Mouse (Mus musculus): ENCODE data around the gene Ptcra. TPM values are rescaled to one million over a fixed set of nuclear protein-coding genes. Genes with fewer than 3 reads are reported as not detected.
"Not testable (repeated sequence)": the region's sequence is repeated elsewhere in the genome, so short reads cannot be mapped to it uniquely, and the experiment has no call there.

Ptcra gene
- polyA plus RNA-seq, 1 experiment, result not detected

DNA sequence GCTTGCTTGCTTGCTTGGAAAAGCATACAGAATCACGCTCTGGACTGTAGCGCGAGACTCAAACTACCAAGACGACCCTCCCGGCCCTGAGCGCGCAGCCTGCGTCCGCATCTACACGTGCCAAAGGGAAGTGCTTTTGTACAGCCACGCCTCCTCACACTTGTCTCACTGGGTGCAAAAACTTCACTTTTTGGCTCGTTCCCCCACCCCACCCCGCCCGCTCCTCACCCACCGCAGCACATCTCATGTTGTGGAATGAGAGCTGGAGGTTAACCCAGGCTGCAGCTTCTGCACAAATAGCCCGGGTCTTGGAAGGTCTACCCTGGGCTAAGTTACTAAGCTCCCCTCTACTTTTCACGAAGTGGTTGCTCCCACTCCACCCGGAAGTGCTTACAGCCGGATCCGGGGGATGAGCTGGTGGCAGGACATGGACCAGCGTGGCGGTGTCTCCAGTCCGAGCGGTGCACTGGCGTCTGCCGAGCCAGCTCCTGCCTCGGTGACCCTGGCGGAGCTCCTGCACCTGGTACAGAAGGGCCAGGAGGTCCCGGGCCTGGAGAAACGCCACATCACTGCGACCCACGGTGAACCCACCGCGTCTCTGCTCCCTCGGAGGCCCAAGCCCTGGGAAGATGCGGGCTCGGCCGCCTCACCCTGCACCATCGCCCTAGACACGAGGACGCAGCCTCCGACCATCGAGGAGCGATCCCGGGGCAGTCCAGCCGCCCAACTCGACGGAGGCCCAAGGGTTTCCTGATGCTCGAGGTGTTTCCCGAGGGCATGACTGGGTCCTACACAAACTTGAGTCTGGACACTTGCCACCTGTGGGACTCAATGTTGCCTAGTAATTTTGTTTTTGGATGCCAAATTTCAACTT lies 9.1 kb upstream of the Ptcra start, which contains the start of gene 2310039H08Rik:
Gene 2310039H08Rik (plus strand): TSS at position 232 of the 874 bp plus-strand sequence.
- TF ChIP-seq POLR2A (IDR thresholded peaks at IDR 0.05; ENCODE audit: borderline replicate concordance, extremely low read depth, low read depth, low read length) (peak; percentile 93), CTCF (IDR thresholded peaks at IDR 0.05; ENCODE audit: insufficient read depth, low read length) (no peak)
- under 1% methylated on average over 50 of the region's 50 CpGs for WGBS
- peak within 1 kb of the TSS; percentile 96 for H3K4me3 ChIP-seq (replicated peaks; ENCODE audit: extremely low read depth, low read depth, low read length)
- peak; percentile 85 for DNase-seq
- H3K4me1 ChIP-seq (ENCODE audit: control insufficient read depth, insufficient read depth, low read length), result peaks cover 2% of the 10 kb centered on the region; the same call in 1 of the 2 replicates

DNA sequence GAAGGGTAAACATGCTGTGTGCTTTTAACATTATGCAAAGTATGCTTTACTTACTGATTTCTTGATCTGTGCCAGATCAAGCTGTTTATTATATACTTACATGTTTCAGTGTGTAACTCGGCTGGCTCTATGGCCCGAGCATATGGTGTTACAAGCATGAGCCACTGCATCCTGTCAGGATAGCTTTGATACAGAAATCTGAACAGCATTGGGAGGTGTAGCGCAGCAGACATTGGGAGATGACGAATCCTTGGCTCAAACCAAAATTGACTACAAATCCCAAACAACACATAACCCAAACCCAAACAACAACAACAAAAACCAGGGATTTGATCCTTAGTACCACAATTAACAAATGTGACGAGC lies 8.5 kb upstream of the Ptcra start:
- WGBS, result 4% methylated on average over 5 of the region's 5 CpGs
- TF ChIP-seq POLR2A (IDR thresholded peaks at IDR 0.05; ENCODE audit: borderline replicate concordance, extremely low read depth, low read depth, low read length) (no peak), CTCF (IDR thresholded peaks at IDR 0.05; ENCODE audit: insufficient read depth, low read length) (no peak)

DNA sequence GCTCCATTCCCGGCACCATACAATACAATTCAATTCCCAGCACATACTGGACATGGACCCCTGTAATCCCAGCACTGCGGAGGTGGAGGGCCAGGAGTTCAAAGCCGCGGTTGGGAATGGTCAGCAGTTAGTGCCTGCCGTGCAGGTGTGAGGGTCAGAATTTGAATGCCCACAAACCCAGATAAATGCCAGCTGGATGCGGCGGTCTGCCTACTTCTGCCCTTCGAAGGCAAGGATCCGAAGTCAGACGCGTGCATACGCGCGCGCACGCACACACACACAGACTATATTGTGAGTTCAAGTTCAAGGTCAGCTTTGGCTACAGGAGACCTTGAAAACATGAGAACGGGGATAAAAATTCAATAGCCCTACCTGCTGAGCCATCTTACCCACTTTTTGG lies 8.1 kb upstream of the Ptcra start:
- no peak for DNase-seq
- Histone ChIP-seq H3K4me1 (ENCODE audit: control insufficient read depth, insufficient read depth, low read length) (peaks cover 2% of the 10 kb centered on the region; the same call in 1 of the 2 replicates), H3K4me3 (replicated peaks; ENCODE audit: extremely low read depth, low read depth, low read length) (no peak overlapping the region)
- TF ChIP-seq CTCF (IDR thresholded peaks at IDR 0.05; ENCODE audit: insufficient read depth, low read length), result no peak
- no peak for TF ChIP-seq POLR2A (IDR thresholded peaks at IDR 0.05; ENCODE audit: borderline replicate concordance, extremely low read depth, low read depth, low read length)
- 59% methylated on average over 17 of the region's 17 CpGs for WGBS

More for the DNA sequence above, 8.5 kb upstream of the Ptcra start:
- Histone ChIP-seq H3K4me3 (replicated peaks; ENCODE audit: extremely low read depth, low read depth, low read length) (peak overlapping the region; percentile 96), H3K4me1 (ENCODE audit: control insufficient read depth, insufficient read depth, low read length) (peaks cover 2% of the 10 kb centered on the region; the same call in 1 of the 2 replicates)
- DNase-seq, result no peak

DNA sequence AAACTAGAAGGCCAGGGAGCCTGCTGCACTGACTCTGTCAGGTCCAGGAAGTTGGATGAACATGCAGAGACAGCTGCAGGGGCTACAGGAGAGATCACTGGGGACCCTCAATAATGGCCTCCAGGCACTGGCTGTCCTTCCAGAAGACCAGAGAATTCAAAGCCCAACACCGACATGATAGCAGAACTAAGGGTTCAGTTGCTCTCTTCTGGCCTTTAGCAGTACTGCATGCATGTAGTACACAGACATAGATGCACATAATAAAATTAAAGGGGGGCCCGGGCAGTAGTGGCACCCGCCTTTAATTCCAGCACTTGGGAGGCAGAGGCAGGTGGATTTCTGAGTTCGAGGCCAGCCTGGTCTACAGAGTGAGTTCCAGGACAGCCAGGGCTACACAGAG lies 7.5 kb upstream of the Ptcra start:
- WGBS, result 91% methylated on average over 4 of the region's 4 CpGs
- no peak for DNase-seq
- Histone ChIP-seq H3K4me3 (replicated peaks; ENCODE audit: extremely low read depth, low read depth, low read length) (no peak overlapping the region), H3K4me1 (ENCODE audit: control insufficient read depth, insufficient read depth, low read length) (peaks cover 2% of the 10 kb centered on the region; the same call in 1 of the 2 replicates)
- TF ChIP-seq POLR2A (IDR thresholded peaks at IDR 0.05; ENCODE audit: borderline replicate concordance, extremely low read depth, low read depth, low read length), result no peak
- no peak for TF ChIP-seq CTCF (IDR thresholded peaks at IDR 0.05; ENCODE audit: insufficient read depth, low read length)

DNA sequence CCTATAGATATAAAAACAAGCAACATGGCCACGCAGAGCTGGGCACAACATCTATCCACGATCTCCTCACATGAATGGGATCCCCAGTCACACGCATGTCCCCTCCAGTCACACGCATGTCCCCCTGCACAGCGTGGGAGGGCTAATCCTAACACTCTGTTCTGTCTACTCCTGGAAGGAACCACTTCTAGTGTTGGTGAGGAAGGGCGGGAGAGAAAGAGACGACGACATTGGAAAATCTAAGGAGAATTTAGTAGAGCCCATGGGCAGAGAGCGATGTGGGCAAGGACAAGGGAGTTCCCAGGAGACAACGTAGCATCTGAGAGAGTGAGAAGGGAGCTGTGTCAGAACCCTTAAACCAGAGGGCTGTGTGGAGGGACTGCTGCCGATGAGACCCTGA lies 7.0 kb upstream of the Ptcra start:
- TF ChIP-seq POLR2A (IDR thresholded peaks at IDR 0.05; ENCODE audit: borderline replicate concordance, extremely low read depth, low read depth, low read length) (no peak), CTCF (IDR thresholded peaks at IDR 0.05; ENCODE audit: insufficient read depth, low read length) (no peak)
- WGBS, result 89% methylated on average over 11 of the region's 11 CpGs
- Histone ChIP-seq H3K4me1 (ENCODE audit: control insufficient read depth, insufficient read depth, low read length) (peaks cover 2% of the 10 kb centered on the region; the same call in 1 of the 2 replicates), H3K4me3 (replicated peaks; ENCODE audit: extremely low read depth, low read depth, low read length) (no peak overlapping the region)
- no peak for DNase-seq

DNA sequence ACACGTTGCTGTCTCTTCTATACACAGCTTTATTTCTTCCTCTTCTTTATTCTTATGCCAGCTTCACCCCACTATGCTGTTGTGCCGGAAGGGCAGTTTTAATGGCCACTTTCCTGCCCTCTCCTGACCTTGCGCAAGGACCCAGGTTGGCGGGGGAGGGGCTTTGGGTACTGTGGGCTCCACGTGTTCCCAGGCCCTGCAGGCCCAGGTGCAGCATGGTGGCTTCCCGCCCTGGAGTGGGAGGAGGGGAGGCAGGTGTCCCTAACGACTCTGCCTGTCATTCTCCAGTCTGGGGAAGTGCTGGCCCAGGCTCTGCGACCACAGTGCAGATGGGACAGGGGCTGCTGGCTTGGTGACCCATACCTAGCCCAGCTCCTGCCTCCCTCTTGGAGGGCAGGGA lies 4.4 kb upstream of the Ptcra start:
- peak; percentile 50 for DNase-seq
- 36% methylated on average over 8 of the region's 8 CpGs for WGBS
- Histone ChIP-seq H3K4me1 (ENCODE audit: control insufficient read depth, insufficient read depth, low read length) (no peaks in the 10 kb centered on the region), H3K4me3 (replicated peaks; ENCODE audit: extremely low read depth, low read depth, low read length) (no peak overlapping the region)
- TF ChIP-seq POLR2A (IDR thresholded peaks at IDR 0.05; ENCODE audit: borderline replicate concordance, extremely low read depth, low read depth, low read length) (no peak), CTCF (IDR thresholded peaks at IDR 0.05; ENCODE audit: insufficient read depth, low read length) (no peak)

DNA sequence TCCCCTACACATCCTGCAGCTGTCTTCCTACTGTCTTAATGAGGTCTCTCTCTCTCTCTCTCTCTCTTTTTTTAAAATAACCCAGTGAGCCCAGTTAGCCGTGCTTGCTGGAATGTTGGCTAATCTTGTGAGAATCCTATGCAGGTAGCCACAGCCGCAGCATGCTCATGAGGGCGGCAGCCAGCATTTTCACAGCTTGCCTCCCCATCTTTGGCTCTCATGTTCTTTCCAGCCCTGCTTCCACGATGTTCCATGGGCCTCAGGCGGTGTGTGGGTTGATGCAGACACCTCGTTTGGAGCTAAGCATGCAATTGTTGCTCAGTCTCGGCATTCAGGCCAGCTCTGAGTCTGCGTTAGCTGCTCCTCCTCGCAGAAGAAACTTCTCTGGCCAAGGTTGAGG lies 1.4 kb upstream of the Ptcra start:
- not testable (repeated sequence) for H3K4me3 ChIP-seq (replicated peaks; ENCODE audit: extremely low read depth, low read depth, low read length); DNase-seq; H3K4me1 ChIP-seq (ENCODE audit: control insufficient read depth, insufficient read depth, low read length)
- WGBS, result 56% methylated on average over 9 of the region's 9 CpGs

DNA sequence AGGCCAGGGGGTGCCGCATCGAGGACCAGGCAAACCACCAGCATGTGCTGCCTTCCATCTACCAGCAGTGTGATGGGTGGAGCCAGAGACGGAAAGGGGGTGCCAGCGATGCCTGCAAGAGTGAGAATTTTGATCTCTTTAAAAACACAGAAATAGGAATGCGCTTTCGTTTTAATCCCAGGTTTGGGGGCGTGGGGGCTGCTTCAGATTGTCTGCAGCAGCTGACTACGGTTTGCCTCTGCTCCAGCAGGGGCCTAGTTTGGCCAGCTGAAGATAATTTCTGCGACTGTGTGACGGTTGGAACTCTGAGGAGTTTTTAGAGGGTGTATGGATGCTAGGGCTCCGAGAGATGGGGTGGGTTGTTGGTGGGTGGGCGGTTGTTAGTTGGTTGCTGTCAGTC lies 4.8 kb downstream of the Ptcra start:
- no peak for DNase-seq
- Histone ChIP-seq H3K4me1 (ENCODE audit: control insufficient read depth, insufficient read depth, low read length) (no peaks in the 10 kb centered on the region), H3K4me3 (replicated peaks; ENCODE audit: extremely low read depth, low read depth, low read length) (no peak overlapping the region)
- 78% methylated on average over 12 of the region's 12 CpGs for WGBS
- TF ChIP-seq CTCF (IDR thresholded peaks at IDR 0.05; ENCODE audit: insufficient read depth, low read length) (no peak), POLR2A (IDR thresholded peaks at IDR 0.05; ENCODE audit: borderline replicate concordance, extremely low read depth, low read depth, low read length) (no peak)

DNA sequence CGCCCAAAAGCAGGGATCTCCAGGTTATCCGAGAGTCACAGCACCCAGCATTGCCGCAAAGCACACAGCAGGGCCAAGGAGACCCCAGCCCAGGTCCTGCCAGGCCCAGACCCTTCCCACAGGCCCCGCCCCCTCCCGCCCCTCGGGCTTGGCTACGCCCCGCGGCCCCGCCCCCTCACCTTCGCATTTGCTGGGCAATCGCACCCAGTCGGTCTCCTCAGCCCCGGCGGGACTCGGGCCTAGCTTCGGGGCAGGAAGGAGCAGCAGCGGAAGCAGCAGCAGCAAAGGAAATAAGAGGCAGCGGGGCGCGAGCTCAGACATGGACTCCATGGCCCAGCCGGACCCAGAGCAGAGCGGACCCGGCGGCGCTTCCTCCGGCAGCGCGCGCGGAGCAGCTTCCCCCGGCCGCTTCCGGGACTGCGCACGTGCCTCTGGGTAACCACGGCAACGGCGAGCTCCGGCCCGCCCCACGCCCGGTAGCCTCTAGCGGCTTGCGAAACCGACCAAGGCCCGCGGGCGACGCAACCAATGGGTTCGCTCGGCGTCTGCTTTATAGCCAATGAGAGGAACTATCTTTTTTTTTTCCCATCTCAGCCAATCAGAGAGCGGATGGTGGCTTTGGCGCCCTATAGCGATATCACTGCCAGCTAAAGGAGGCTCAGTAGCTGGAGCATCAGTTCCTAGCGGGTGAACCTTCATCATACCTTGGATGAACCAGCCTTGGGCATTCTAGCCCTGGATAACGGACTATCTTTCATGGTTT lies 11.5 kb downstream of the Ptcra start, which contains the start of gene Cnpy3:
Gene Cnpy3 (minus strand): TSS at position 421 of the 763 bp plus-strand sequence.
- TF ChIP-seq POLR2A (IDR thresholded peaks at IDR 0.05; ENCODE audit: borderline replicate concordance, extremely low read depth, low read depth, low read length) (peak; percentile 50; the same call in 1 of the 2 replicates), CTCF (IDR thresholded peaks at IDR 0.05; ENCODE audit: insufficient read depth, low read length) (no peak)
- Histone ChIP-seq H3K4me3 (replicated peaks; ENCODE audit: extremely low read depth, low read depth, low read length) (peak within 1 kb of the TSS; percentile 86), H3K4me1 (ENCODE audit: control insufficient read depth, insufficient read depth, low read length) (no peaks in the 10 kb centered on the region)
- under 1% methylated on average over 58 of the region's 58 CpGs for WGBS
- DNase-seq, result peak; percentile 93

Measured in lung, adult 2 months (tissue).